Mouse (Mus musculus) CD4-positive helper T cell, adult 2 months (primary cell): ENCODE data around the gene Prss28.

Source experiments
- DNase-seq: peaks from one replicate; pipeline ENCODE4 v3.0.0-alpha.2; 2012; ENCODE audit warnings: low read depth, missing footprints, low spot score

Prss28 gene

GRCm38 (mm10) chr17:25308346-25308745 lies at the start of gene Prss28:
Prss28 (plus strand) TSS chr17:25308646.
- DNase-seq, result no peak

GRCm38 (mm10) chr17:25264453-25264852 lies 44.0 kb upstream of the Prss28 start:
- DNase-seq, result no peak

GRCm38 (mm10) chr17:25270795-25271335 lies 37.6 kb upstream of the Prss28 start:
- DNase-seq, result no peak

GRCm38 (mm10) chr17:25272326-25272725 lies 36.1 kb upstream of the Prss28 start:
- DNase-seq, result peak; percentile 37

GRCm38 (mm10) chr17:25272951-25273705 lies 35.3 kb upstream of the Prss28 start:
- DNase-seq, result no peak

- peak; percentile 99 for DNase-seq
Observed at GRCm38 (mm10) chr17:25273706-25274501, 34.5 kb upstream of the Prss28 start.

- no peak for DNase-seq
Observed at GRCm38 (mm10) chr17:25274571-25275346, 33.7 kb upstream of the Prss28 start, which contains the start of gene Ube2i. Ube2i (minus strand) TSS chr17:25274622.

GRCm38 (mm10) chr17:25275833-25276232 lies 32.6 kb upstream of the Prss28 start:
- DNase-seq, result no peak

GRCm38 (mm10) chr17:25282133-25282532 lies 26.3 kb upstream of the Prss28 start:
- DNase-seq, result peak; percentile 53

GRCm38 (mm10) chr17:25285033-25285432 lies 23.4 kb upstream of the Prss28 start:
- peak; percentile 75 for DNase-seq

GRCm38 (mm10) chr17:25288842-25289241 lies 19.6 kb upstream of the Prss28 start:
- peak; percentile 33 for DNase-seq

- no peak for DNase-seq
Observed at GRCm38 (mm10) chr17:25290411-25290810, 18.0 kb upstream of the Prss28 start.

GRCm38 (mm10) chr17:25293495-25293894 lies 15.0 kb upstream of the Prss28 start:
- DNase-seq, result no peak

- no peak for DNase-seq
Observed at GRCm38 (mm10) chr17:25294111-25294510, 14.3 kb upstream of the Prss28 start.

GRCm38 (mm10) chr17:25298094-25298493 lies 10.4 kb upstream of the Prss28 start, which contains the start of gene Prss34:
Prss34 (plus strand) TSS chr17:25298394.
- no peak for DNase-seq

- no peak for DNase-seq
Observed at GRCm38 (mm10) chr17:25318354-25318753, 9.9 kb downstream of the Prss28 start, which contains the start of gene Prss29. Prss29 (plus strand) TSS chr17:25318654.

- no peak for DNase-seq
Observed at GRCm38 (mm10) chr17:25320819-25321218, 12.4 kb downstream of the Prss28 start.

- DNase-seq, result no peak
Observed at GRCm38 (mm10) chr17:25322930-25323329, 14.5 kb downstream of the Prss28 start.

- no peak for DNase-seq
Observed at GRCm38 (mm10) chr17:25332321-25332720, 23.9 kb downstream of the Prss28 start.

- DNase-seq, result peak; percentile 25
Observed at GRCm38 (mm10) chr17:25333943-25334342, 25.5 kb downstream of the Prss28 start.

GRCm38 (mm10) chr17:25338218-25338617 lies 29.8 kb downstream of the Prss28 start:
- no peak for DNase-seq
